In genomic region chr12:112746808-112747605, GRCm38 (mm10) we compare ENCODE assay signal across 8 mouse cellular contexts. TPM values are rescaled to one million over a fixed set of nuclear protein-coding genes. Genes with fewer than 3 reads are reported as not detected.
DNase-seq lines count a peak whose midpoint lies in the region; ATAC-seq and TF ChIP-seq lines count a peak whose summit lies in the region.

No protein-coding gene starts in this region.

- no peaks in the 10 kb centered on the region for H3K9me3 ChIP-seq in forebrain, postnatal 0 days (ENCODE audit: low read length)
- H3K9me3 ChIP-seq in intestine, embryonic 14.5 days (ENCODE audit: control insufficient read depth, low read length) = no peaks in the 10 kb centered on the region
- no peaks in the 10 kb centered on the region for H3K9me3 ChIP-seq in stomach, embryonic 15.5 days

- no peaks in the 10 kb centered on the region for H3K27me3 ChIP-seq in forebrain, postnatal 0 days (ENCODE audit: insufficient read depth, low read length)
- no peaks in the 10 kb centered on the region for H3K27me3 ChIP-seq in intestine, embryonic 14.5 days (replicated peaks; ENCODE audit: control insufficient read depth, insufficient read depth, low read length)
- no peaks in the 10 kb centered on the region for H3K27me3 ChIP-seq in stomach, embryonic 15.5 days (replicated peaks)

- H3K4me3 ChIP-seq in forebrain, postnatal 0 days (ENCODE audit: low read depth, low read length) = no peak overlapping the region
- no peak overlapping the region for H3K4me3 ChIP-seq in intestine, embryonic 14.5 days (ENCODE audit: low read depth, low read length)
- no peak overlapping the region for H3K4me3 ChIP-seq in stomach, embryonic 15.5 days (replicated peaks)

- H3K4me1 ChIP-seq in forebrain, postnatal 0 days (ENCODE audit: insufficient read depth) = peaks cover 4% of the 10 kb centered on the region; the same call in 1 of the 2 replicates
- H3K4me1 ChIP-seq in intestine, embryonic 14.5 days (replicated peaks; ENCODE audit: control insufficient read depth, insufficient read depth, low read length) = peaks cover 7% of the 10 kb centered on the region; the same call in 1 of the 2 replicates
- H3K4me1 ChIP-seq in stomach, embryonic 15.5 days = peaks cover 19% of the 10 kb centered on the region

- peak; percentile 61 for ATAC-seq in forebrain, postnatal 0 days
- peak; percentile 25; the same call in 1 of the 2 replicates for ATAC-seq in intestine, embryonic 14.5 days (replicated peaks; ENCODE audit: low FRiP score, low TSS enrichment, low read depth)
- no peak for ATAC-seq in stomach, embryonic 15.5 days (ENCODE audit: insufficient read depth, low FRiP score, low read depth)

- 0 out of 2 replicates have a peak overlapping the region, but pooled peaks have one; percentile 17 for H3K4me2 ChIP-seq in forebrain, postnatal 0 days (ENCODE audit: low read depth)
- no peak overlapping the region for H3K4me2 ChIP-seq in intestine, embryonic 14.5 days (ENCODE audit: low read length)
- H3K4me2 ChIP-seq in stomach, embryonic 15.5 days = no peak overlapping the region

- peak overlapping the region; percentile 78 for H3K27ac ChIP-seq in forebrain, postnatal 0 days (ENCODE audit: low read depth, low read length)
- peak overlapping the region; percentile 24 for H3K27ac ChIP-seq in intestine, embryonic 14.5 days (ENCODE audit: low read depth)
- peak overlapping the region; percentile 17; the same call in 1 of the 2 replicates for H3K27ac ChIP-seq in stomach, embryonic 15.5 days

- WGBS in forebrain, postnatal 0 days = 25% methylated on average over 10 of the region's 10 CpGs
- 26% methylated on average over 10 of the region's 10 CpGs for WGBS in intestine, embryonic 14.5 days
- WGBS in stomach, embryonic 15.5 days = 31% methylated on average over 10 of the region's 10 CpGs

- peak; percentile 42 to 70 for DNase-seq in spleen, postnatal 36 days (ENCODE audit: low spot score in 2 of 2)
- no peak for DNase-seq in spleen, postnatal 4 days (ENCODE audit: low spot score in 2 of 2)
- peak; percentile 21 for DNase-seq in c-Kit-positive CD71-positive TER-119-negative erythroid progenitor cells, embryonic 14.5 days (ENCODE audit: low read depth)
- DNase-seq in forebrain, postnatal 0 days = peak; percentile 85
- no peak for DNase-seq in intestine, embryonic 14.5 days (ENCODE audit: low spot score)
- peak; percentile 73 for DNase-seq in lung, postnatal 36 days
- DNase-seq in layer of hippocampus, postnatal 36 days = no peak

- H3K9ac ChIP-seq in forebrain, postnatal 0 days = peak overlapping the region; percentile 26; the same call in 1 of the 2 replicates
- H3K9ac ChIP-seq in intestine, embryonic 14.5 days (ENCODE audit: low read length) = no peak overlapping the region
- H3K9ac ChIP-seq in stomach, embryonic 15.5 days = no peak overlapping the region

- peaks cover 27% of the 10 kb centered on the region for H3K36me3 ChIP-seq in forebrain, postnatal 0 days (ENCODE audit: insufficient read depth)
- peaks cover 9% of the 10 kb centered on the region; the same call in 1 of the 2 replicates for H3K36me3 ChIP-seq in intestine, embryonic 14.5 days (ENCODE audit: control insufficient read depth, insufficient read depth, low read length)
- H3K36me3 ChIP-seq in stomach, embryonic 15.5 days = peaks cover 3% of the 10 kb centered on the region; the same call in 1 of the 2 replicates

- peak; percentile 80 for TF ChIP-seq CTCF in forebrain, postnatal 0 days (IDR thresholded peaks at IDR 0.05; ENCODE audit: low read depth)

RNA-seq across cellular contexts. Expression of gene Pld4, which starts 13.4 kb away (rescaled TPM):
- 6.2 and 7.3 TPM in 2 replicates for total RNA-seq in forebrain, postnatal 0 days (2014; rRNA removed)
- 8.0 and 8.1 TPM in 2 replicates for polyA plus RNA-seq in forebrain, postnatal 0 days (2015; fragmentation: Nextera tagmentation; extraction: Ambion mirVana)
- 12.6 and 13.0 TPM in 2 replicates for polyA plus RNA-seq in intestine, embryonic 14.5 days (2014; fragmentation: Nextera tagmentation; extraction: Ambion mirVana)
- polyA plus RNA-seq in stomach, embryonic 15.5 days (2015; fragmentation: Nextera tagmentation; extraction: Ambion mirVana) = 14.5 and 16.8 TPM in 2 replicates
- 1 to 10 TPM; 8.7 to 9.4 TPM for total RNA-seq in layer of hippocampus, postnatal 36 days (2021)

RNA-seq across cellular contexts. Expression of gene Cep170b, which starts 26.8 kb away (rescaled TPM):
- total RNA-seq in forebrain, postnatal 0 days (2014; rRNA removed) = 67.0 and 86.7 TPM in 2 replicates
- polyA plus RNA-seq in forebrain, postnatal 0 days (2015; fragmentation: Nextera tagmentation; extraction: Ambion mirVana) = 22.4 and 31.6 TPM in 2 replicates
- polyA plus RNA-seq in intestine, embryonic 14.5 days (2014; fragmentation: Nextera tagmentation; extraction: Ambion mirVana) = 15.9 and 18.3 TPM in 2 replicates
- 24.3 and 24.6 TPM in 2 replicates for polyA plus RNA-seq in stomach, embryonic 15.5 days (2015; fragmentation: Nextera tagmentation; extraction: Ambion mirVana)
- 100 to 1,000 TPM; 171 to 189 TPM for total RNA-seq in layer of hippocampus, postnatal 36 days (2021)

RNA-seq across cellular contexts. Expression of gene Ahnak2, which starts 55.5 kb away (rescaled TPM):
- total RNA-seq in forebrain, postnatal 0 days (2014; rRNA removed) = 2.5 and 3.0 TPM in 2 replicates
- 0.88 and 1.3 TPM in 2 replicates for polyA plus RNA-seq in forebrain, postnatal 0 days (2015; fragmentation: Nextera tagmentation; extraction: Ambion mirVana)
- 2.9 and 3.1 TPM in 2 replicates for polyA plus RNA-seq in intestine, embryonic 14.5 days (2014; fragmentation: Nextera tagmentation; extraction: Ambion mirVana)
- polyA plus RNA-seq in stomach, embryonic 15.5 days (2015; fragmentation: Nextera tagmentation; extraction: Ambion mirVana) = 3.8 and 4.7 TPM in 2 replicates
- total RNA-seq in layer of hippocampus, postnatal 36 days (2021) = 1 to 10 TPM; 2.8 to 2.9 TPM

Comparison
In these comparisons a context has a peak if more than half of its experiments do, and no peak if none do; other contexts are left out.
1. DNase-seq: peak in spleen, postnatal 36 days (2 of 2), c-Kit-positive CD71-positive TER-119-negative erythroid progenitor cells, embryonic 14.5 days (single experiment), forebrain, postnatal 0 days (single experiment) and lung, postnatal 36 days (single experiment); none in spleen, postnatal 4 days (0 of 2), intestine, embryonic 14.5 days (single experiment) and layer of hippocampus, postnatal 36 days (0 of 2).
2. H3K27ac ChIP-seq: peak in every context shown above with its lines; median percentile 78 in forebrain, postnatal 0 days; 24 in intestine, embryonic 14.5 days; 17 in stomach, embryonic 15.5 days.